Mouse (Mus musculus) gastrocnemius, adult 2 months (tissue): ENCODE measurements around the gene Krtap13-1. TPM values are rescaled to one million over a fixed set of nuclear protein-coding genes. Genes with fewer than 3 reads are reported as not detected.
"Not testable (repeated sequence)": the region's sequence is repeated elsewhere in the genome, so short reads cannot be mapped to it uniquely, and the experiment has no call there.

Experiments used
- DNase-seq: peaks from one replicate; pipeline ENCODE4 v3.0.0; 2022
- H3K27ac ChIP-seq: fragments of 200-600 bp; 2 replicates; pipeline ENCODE4 v1.8.1; 2022; ENCODE audit warnings: mild to moderate bottlenecking
- H3K4me3 ChIP-seq: fragments of 200-600 bp; 2 replicates; pipeline ENCODE4 v1.8.1; 2022; ENCODE audit warnings: mild to moderate bottlenecking, moderate library complexity
- CTCF ChIP-seq: fragments of 200-600 bp; IDR thresholded peaks from 2 replicates; pipeline ENCODE4 v1.8.1; 2022; ENCODE audit warnings: antibody characterized with exemption, mild to moderate bottlenecking, moderate library complexity
- intact Hi-C: fragments of 180-260 bp; cut with DNase I; formaldehyde crosslinking; loops from one replicate; pipeline ENCODE4 v1.15.1; 2025
- long read RNA-seq, 2 experiments: library from polyadenylated mRNA; stranded (forward); transcript quantifications; one replicate each; pipeline ENCODE4 v2.0.0; 2021
- total RNA-seq, 2 experiments: library from RNA; stranded (reverse); gene quantifications; 2 replicates each; pipeline ENCODE4 v1.2.3; 2021

Gene Krtap13-1
- not detected for total RNA-seq
- long read RNA-seq, experiment 1: 0 reads
- long read RNA-seq, experiment 2: 0 reads

DNA sequence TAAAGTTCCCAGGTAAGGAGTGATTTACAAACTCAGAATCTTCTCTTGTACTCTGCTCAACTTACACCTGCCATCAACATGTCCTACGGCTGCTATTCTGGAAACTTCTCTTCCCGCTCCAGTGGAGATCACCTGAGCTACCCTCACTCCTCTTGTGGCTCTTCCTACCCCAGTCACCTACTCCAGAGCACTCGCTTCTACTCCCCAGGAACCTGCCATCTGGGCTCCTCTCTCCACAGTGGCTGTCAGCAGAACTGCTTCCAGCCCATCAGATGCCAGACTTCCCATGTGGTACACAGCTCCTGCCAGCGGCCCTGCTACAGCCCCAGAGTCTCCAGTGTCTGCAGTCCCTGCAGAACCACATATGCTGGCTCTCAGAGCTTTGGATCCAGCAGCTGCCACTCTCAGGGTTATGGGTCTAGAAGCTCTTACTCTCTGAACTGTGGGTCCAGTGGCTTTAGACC, at the start of gene Krtap13-1:
Gene Krtap13-1, plus strand, starts transcription at position 51 of the 464 bp plus-strand sequence.
- DNase-seq: peak; percentile 65
- Histone ChIP-seq H3K27ac (no peak within 1 kb of the TSS), H3K4me3 (no peak within 1 kb of the TSS)
- no peak for TF ChIP-seq CTCF
- intact Hi-C loops: no loop called here

DNA sequence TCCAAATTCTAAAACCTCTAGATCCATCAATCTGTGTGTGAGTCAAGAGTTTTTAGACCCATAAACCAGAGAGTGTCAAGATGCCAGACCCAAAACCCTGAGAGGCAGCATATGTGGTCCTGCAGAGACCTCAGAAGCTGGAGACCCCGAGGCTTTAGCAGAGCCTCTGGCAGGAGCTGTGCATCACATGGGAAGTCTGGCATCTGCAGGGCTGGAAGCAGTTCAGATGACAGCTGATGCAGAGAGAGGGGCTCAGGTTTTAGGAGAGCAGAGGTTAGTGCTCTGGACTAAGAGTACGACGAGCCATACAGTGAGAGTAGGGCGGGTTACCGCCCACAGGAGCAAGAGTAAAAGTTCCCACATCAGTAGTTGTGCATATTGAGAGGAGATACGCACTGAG, 49.6 kb upstream of the Krtap13-1 start:
- TF ChIP-seq CTCF: no peak
- H3K27ac ChIP-seq: no peak overlapping the region
- no peak overlapping the region for H3K4me3 ChIP-seq
- intact Hi-C loops: no loop called here
- no peak for DNase-seq

DNA sequence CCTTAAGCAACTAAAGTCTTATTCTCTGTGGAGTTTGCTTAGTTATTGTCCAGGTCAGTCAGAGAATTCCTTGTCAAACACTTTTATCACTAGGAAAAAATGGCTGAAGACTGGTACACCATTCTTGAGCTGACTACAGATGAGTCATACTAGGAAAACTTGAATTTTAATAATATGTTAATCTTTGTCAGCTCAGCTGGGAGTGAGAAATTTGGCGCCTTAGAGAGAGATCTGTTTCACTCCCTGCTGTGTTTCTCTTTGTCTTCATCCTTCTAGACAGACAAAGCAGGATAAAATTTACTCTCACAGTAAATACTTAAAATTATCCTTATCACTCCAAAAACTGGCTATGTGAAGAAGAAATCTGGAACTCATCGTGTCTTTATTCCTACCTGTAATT, 47.4 kb upstream of the Krtap13-1 start:
- no peak for TF ChIP-seq CTCF

DNA sequence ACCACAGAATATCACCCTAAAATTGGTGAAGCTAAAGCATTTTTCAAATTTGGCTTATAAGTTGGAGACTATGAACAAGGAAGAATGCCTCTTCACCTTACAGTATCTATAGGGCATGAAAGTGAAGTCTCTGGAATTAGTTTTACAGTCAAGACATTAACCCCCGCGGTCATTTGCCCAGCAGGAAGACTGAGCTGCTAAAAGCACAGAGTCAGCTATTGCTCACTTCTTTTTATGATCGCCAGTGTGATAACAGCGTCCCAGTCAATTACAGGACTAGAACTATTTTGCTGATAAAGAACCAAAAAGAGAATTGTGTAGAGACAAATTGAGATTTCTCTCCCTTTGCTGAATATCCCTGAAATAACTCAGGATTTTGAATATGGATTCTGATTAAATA, 32.4 kb upstream of the Krtap13-1 start:
- no peak for TF ChIP-seq CTCF
- Histone ChIP-seq H3K4me3 (no peak overlapping the region), H3K27ac (no peak overlapping the region)
- DNase-seq: no peak
- intact Hi-C loops: no loop called here

More for the DNA sequence above, 47.4 kb upstream of the Krtap13-1 start:
- Histone ChIP-seq H3K4me3 (no peak overlapping the region), H3K27ac (no peak overlapping the region)
- DNase-seq: no peak
- intact Hi-C loops: no loop called here

DNA sequence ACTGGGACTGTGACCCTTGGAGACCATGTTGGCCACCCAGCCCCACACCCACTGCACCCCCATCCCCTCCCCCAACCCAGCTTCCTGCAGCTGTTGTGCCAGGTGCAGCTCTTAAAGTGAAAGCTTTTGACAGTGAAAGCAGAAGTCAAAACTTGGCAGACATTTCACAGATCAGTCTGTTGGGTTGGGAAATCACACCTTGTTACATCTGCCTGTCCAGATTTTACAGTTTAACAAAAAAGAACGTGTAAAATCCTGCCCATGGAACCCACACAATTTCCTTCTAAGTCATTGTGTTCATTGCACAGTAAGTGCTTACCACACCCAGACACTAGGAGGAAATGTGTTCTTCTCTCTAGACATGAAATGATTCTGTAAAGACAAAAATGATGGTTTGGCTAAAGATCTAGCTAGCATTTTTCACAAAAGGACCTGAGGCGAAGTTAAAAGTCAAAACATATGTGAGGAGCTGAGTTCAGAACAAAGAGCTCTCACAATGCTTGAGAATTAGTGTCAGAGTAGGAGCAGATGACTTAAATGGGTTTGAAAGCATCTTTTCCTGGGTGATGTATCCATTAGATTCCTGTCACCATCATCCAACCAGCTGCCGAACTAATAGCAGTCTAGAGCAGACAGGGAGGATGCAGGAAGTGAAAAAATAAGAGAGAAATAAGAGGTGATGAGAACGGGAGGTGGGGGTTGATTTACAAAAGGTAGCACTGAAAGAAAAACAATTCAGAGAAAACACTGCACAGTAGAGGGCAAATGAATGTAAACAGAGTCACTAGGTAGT, 27.4 kb upstream of the Krtap13-1 start:
- H3K4me3 ChIP-seq: no peak overlapping the region
- no peak for DNase-seq
- TF ChIP-seq CTCF: no peak
- no peak overlapping the region for H3K27ac ChIP-seq
- intact Hi-C loops: no loop called here

DNA sequence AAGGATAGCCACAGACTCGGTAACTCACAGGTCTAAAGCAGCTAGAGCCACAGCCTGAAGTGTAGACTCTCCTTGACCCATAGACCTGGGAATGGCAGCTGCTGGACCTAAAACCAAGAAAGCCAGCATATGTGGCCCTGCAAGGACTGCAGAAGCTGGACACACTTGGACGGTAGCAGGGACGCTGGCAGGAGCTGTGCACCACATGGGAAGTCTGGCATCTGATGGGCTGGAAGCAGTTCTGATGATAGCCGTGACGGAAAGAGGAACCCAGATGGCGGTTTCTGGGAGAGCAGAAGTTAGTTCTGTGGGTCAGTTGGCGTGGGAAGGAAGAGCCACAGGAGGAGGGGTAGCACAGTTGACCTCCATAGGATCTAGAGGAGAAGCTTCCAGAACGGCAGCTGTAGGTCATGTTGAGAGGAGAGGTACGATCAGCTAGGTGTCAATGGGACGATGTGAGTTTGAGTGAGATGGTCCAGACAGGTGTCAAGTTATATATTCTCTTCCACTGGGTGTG, 21.1 kb upstream of the Krtap13-1 start, which contains the start of gene 2310061N02Rik:
Gene 2310061N02Rik, minus strand, starts transcription at position 467 of the 517 bp plus-strand sequence.
- no peak for TF ChIP-seq CTCF
- Histone ChIP-seq H3K27ac (no peak within 1 kb of the TSS), H3K4me3 (no peak within 1 kb of the TSS)
- peak; percentile 36 for DNase-seq
- intact Hi-C loops: no loop called here

DNA sequence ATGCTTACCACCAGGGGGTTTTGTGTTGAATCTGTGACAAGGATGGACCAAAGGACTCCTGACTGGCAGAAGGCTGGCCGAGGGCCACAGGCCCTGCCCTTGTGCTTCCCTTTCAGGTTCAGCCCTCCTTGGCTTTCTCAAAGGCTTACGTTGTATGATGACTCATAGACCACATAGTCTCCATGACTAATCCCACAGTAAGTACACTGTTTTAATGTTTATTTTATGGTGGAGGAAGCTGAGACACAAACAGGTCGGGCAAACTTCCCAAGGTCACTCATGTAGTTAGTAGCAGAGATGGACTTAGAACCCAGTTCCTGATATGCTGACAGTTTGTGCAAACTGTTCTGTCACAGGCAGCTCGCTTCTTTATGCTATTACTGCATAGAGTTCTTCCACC, 17.9 kb upstream of the Krtap13-1 start:
- no peak overlapping the region for H3K27ac ChIP-seq
- no peak for DNase-seq
- no peak overlapping the region for H3K4me3 ChIP-seq
- intact Hi-C loops: loop anchor here (5.0 to 10.0 kb wide), 2 partner anchors 114 to 123 kb away; partner anchors contain the start of genes Krtap14 and Krtap15
- TF ChIP-seq CTCF: no peak

DNA sequence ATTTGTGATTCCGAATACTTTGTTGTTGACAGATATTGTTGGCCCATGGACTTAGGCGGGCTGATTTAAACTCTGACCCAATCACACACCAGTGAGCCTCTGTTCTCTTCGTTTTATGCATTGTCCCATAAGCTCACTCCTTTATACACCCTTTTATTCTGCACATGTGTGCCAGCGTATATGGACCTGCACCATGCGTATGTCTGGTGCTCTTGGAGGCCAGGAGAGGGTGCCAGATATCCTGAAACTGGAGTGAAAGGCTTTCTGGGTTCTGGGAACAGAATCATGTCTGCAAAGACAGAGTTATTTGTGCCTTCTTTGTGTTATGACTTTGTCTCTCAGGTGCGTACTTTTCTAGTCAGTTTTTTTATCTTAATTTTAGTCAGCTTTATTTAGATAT, 17.4 kb upstream of the Krtap13-1 start:
- intact Hi-C loops: loop anchor here (5.0 to 10.0 kb wide), 2 partner anchors 114 to 124 kb away; partner anchors contain the start of genes Krtap14 and Krtap15
- DNase-seq: no peak
- no peak overlapping the region for H3K27ac ChIP-seq
- H3K4me3 ChIP-seq: no peak overlapping the region
- peak; percentile 17; the same call in 1 of the 2 replicates for TF ChIP-seq CTCF

DNA sequence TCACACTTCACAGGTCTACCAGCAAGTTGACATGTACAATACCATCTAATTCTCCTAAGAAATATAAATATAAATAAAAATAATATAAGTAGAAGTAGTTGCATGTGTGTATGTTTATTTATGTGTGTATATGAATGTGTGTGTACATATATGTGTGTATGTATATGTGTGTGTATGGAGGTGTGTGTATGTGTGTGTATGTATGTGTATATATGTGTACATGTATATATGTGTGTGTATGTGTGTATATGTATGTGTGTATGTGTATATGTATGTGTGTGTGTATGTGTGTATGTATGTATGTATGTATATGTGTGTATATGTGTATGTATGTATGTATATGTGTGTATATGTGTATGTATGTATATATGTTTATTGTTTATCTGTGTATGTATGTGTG, 12.1 kb upstream of the Krtap13-1 start:
- no peak overlapping the region for H3K27ac ChIP-seq
- intact Hi-C loops: loop anchor here (10.0 kb wide), 1 partner anchor 108 kb away; the partner anchor contains the start of genes Krtap14 and Krtap15
- H3K4me3 ChIP-seq: no peak overlapping the region
- DNase-seq: no peak
- no peak for TF ChIP-seq CTCF

DNA sequence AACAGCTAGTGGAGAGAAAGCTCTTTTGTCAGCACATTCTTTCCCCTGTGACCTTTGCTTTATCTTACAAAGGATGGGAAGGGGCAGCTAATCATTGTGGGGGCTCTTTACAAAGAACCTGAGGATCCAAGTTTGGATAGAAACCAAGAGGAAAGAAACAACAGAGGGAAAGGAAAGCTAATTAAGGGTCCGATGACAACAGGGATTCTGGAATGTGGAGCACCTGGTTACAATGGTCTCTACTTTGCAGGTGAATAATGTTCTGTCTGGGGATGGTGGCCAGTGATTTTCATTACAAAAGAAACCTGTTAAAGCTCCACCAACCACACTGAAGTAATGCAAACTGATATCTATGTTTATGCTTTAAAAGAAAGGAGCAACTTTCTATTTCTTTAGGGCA, 8.6 kb upstream of the Krtap13-1 start:
- DNase-seq: no peak
- Histone ChIP-seq H3K27ac (no peak overlapping the region), H3K4me3 (no peak overlapping the region)
- intact Hi-C loops: no loop called here
- no peak for TF ChIP-seq CTCF

DNA sequence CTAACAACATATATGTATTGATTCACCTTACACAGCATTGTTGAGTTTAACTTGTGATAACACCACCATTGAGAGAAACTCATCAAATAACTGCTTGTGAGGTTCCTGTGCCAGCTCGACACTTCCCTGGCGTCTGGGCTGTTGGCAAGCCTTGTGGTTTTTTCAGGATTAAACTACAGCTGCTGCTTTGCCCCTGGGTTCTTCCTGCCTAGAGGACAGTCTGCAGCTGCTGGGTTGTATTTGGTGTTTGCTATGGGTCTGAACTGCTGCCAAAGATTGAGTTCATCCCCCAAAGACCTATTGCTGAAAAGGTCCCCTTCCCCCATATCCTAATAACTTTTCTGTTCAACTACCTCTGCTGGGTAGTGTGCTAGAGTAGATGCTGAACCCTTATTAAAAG, 6.7 kb downstream of the Krtap13-1 start:
- intact Hi-C loops: no loop called here
- TF ChIP-seq CTCF: no peak

DNA sequence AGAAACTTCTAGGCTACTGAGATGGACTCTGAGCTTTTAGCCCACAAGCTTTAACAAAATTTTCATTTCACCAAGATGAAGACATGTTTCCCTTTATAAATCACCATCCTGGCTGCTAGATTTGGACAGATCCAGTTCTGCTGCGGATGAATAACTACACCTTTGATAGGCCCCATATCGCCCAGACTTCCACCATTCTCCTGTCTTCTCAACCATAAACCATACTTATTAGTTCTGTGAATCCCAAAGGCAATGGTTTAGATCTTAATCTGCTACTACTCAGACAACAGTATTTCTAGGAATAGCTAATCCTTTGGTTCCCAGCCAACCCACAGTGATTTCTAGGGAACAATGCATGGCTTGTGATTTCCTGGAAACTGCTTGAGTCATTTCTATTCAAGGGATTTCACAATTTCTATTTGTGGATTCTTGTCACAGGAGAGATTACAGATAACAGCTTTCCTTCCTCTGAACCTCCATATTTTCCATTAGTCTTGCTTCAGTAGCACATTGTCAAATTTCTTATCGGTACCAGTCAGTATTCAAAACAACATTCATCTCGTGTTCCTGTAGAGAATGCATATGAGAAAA, 16.2 kb downstream of the Krtap13-1 start:
- no peak for TF ChIP-seq CTCF
- no peak overlapping the region for H3K27ac ChIP-seq
- H3K4me3 ChIP-seq: no peak overlapping the region
- intact Hi-C loops: no loop called here
- no peak for DNase-seq

More for the DNA sequence above, 6.7 kb downstream of the Krtap13-1 start:
- no peak for DNase-seq
- no peak overlapping the region for H3K27ac ChIP-seq
- H3K4me3 ChIP-seq: no peak overlapping the region

DNA sequence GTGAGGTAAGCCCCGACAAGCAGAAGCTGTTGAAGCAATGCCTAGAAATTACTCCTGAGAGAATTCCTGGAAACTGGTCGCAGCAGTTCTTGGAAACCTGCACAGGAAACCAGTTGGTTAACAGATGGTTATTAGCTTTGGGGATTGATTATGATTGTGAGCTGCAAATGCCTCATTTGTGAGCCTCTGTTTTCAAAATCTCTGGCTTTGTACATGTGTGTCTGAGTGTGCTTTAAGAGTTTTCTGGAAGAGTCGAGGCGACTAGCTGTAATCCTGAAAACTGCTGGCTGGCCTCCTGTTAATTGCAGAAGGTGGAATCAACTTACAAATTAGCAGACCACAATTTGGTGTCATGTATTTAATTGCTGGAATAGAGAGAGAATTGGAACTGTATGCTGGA, 19.3 kb downstream of the Krtap13-1 start:
- Histone ChIP-seq H3K27ac (no peak overlapping the region), H3K4me3 (no peak overlapping the region)
- TF ChIP-seq CTCF: no peak
- DNase-seq: no peak
- intact Hi-C loops: no loop called here

DNA sequence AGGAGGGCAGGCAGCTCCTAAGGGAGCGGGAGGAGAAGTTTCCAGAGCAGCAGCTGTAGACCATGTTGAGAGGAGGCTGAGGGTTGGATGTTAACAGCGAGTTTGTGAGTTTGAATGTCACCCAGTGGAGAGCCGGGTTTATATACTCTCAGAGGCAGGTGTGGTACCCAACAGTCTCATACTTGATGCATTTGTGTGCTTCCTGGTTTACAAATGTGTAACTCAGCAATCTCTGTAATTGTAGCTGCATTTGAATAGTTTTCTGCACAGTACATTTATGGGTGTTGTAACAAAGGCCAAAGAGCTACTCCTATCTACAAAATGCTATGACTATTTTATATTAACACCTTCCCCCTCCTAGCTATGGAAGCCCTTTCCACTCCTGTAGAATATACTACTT, 22.9 kb downstream of the Krtap13-1 start, which contains the start of gene Krtap13:
Gene Krtap13, minus strand, starts transcription at position 101 of the 400 bp plus-strand sequence.
- intact Hi-C loops, H3K27ac ChIP-seq, DNase-seq, H3K4me3 ChIP-seq: not testable (repeated sequence)

DNA sequence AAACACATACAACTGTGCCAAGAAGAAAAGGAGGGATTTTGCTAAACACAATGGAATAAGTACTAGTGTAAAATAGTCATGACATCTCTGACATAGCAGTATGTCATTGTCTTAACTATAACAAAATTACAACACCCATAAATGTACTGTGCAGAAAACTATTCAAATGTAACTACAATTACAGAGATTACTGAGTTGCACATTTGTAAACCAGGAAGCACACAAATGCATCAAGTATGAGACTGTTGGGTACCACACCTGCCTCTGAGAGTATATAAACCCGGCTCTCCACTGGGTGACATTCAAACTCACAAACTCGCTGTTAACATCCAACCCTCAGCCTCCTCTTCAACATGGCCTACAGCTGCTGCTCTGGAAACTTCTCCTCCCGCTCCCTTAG, 29.9 kb downstream of the Krtap13-1 start, which contains the start of gene 2310034C09Rik:
Gene 2310034C09Rik, plus strand, starts transcription at position 301 of the 400 bp plus-strand sequence.
- DNase-seq, H3K4me3 ChIP-seq, intact Hi-C loops, H3K27ac ChIP-seq: not testable (repeated sequence)
